Mouse (Mus musculus) bone marrow, adult 2 months (tissue): Measurements from ENCODE around the gene Sema4c.

Experiments used
- CTCF ChIP-seq: fragments of 200-500 bp; IDR thresholded peaks from 2 replicates; pipeline ENCODE4 v1.5.1; 2011; ENCODE audit warnings: low read length, control low read depth; ENCODE audit not compliant: control insufficient read depth, insufficient read depth
- POLR2A ChIP-seq: fragments of 200-500 bp; IDR thresholded peaks from 2 replicates; pipeline ENCODE4 v1.6.1; 2011; ENCODE audit warnings: low read depth, mild to moderate bottlenecking, control low read depth, low read length, borderline replicate concordance; ENCODE audit not compliant: control insufficient read depth

DNA sequence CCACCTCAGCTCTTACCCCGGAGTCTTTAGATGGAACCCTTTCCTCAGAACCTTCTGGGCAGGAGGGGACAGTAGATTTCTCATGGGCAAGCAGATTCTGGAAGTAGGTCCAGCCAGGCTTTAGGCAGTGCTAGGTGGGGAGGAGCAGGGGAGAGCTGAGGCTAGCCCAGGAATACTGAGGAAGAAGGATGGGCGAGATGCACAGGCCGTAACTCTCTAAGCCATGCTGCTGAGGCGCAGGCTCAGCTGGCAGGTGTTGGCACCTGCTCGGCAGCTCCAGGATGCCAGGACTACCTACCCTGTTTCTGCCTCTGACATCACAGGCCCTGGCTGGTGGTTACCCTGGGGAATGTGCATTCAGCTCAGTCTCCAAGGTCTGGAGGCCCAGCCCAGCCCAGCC, 12.2 kb upstream of the Sema4c start:
- no peak for TF ChIP-seq POLR2A
- no peak for TF ChIP-seq CTCF
